Comparison of ENCODE assay signal across 19 mouse cellular contexts in the genomic region with DNA sequence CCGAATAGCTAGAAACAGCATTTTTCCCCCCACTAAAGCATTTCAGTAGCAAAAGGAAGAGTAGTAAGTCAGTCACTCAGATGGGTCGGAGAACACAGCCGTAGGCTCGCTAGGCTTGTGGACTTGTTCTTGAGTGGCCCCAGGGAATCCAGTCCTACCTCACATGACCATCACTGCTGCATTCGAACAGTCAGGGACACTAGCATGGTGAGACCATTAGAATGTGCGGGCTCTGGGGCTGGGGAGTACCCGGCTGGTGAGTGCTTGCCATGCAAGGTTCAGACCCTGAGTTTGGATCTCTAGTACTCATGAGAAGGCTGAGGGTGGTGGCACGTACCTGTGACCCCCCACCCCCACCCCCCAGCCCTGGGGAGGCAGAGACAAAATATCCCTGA. TPM values are rescaled to one million over a fixed set of nuclear protein-coding genes. Genes with fewer than 3 reads are reported as not detected.
DNase-seq lines count a peak whose midpoint lies in the region; ATAC-seq and TF ChIP-seq lines count a peak whose summit lies in the region.
"Had no signal": no experiment of that assay in that cellular context is flagged by ENCODE, and none has a peak within 500 bp of the region (broad histone marks: within the 10 kb centered on the region; RNA-seq: fewer than 3 reads in every experiment).

No protein-coding gene starts in this region.

- no peaks in the 10 kb centered on the region for H3K9me3 ChIP-seq in heart, embryonic 10.5 days
- no peaks in the 10 kb centered on the region for H3K9me3 ChIP-seq in hindbrain, embryonic 10.5 days
- H3K9me3 ChIP-seq in hindbrain, embryonic 11.5 days (ENCODE audit: control insufficient read depth, low read length): no peaks in the 10 kb centered on the region
- H3K9me3 ChIP-seq in kidney, postnatal 0 days (replicated peaks; ENCODE audit: low read length): no peaks in the 10 kb centered on the region
- no peaks in the 10 kb centered on the region for H3K9me3 ChIP-seq in limb, embryonic 10.5 days (replicated peaks)
- H3K9me3 ChIP-seq: G1E had no signal

- ATAC-seq in hindbrain, embryonic 11.5 days (ENCODE audit: low FRiP score): no peak
- ATAC-seq in kidney, postnatal 0 days (replicated peaks; ENCODE audit: low FRiP score, low read depth): no peak

- H3K36me3 ChIP-seq in heart, embryonic 10.5 days: no peaks in the 10 kb centered on the region
- H3K36me3 ChIP-seq in hindbrain, embryonic 10.5 days: no peaks in the 10 kb centered on the region
- no peaks in the 10 kb centered on the region for H3K36me3 ChIP-seq in hindbrain, embryonic 11.5 days (ENCODE audit: control insufficient read depth, insufficient read depth, low read length)
- no peaks in the 10 kb centered on the region for H3K36me3 ChIP-seq in kidney, postnatal 0 days (ENCODE audit: insufficient read depth, low read length)
- no peaks in the 10 kb centered on the region for H3K36me3 ChIP-seq in kidney, adult 2 months (ENCODE audit: control insufficient read depth, insufficient read depth, low read length)
- H3K36me3 ChIP-seq in limb, embryonic 10.5 days: no peaks in the 10 kb centered on the region
- H3K36me3 ChIP-seq: G1E had no signal

- no peak for TF ChIP-seq CTCF in kidney, postnatal 0 days (IDR thresholded peaks at IDR 0.05; ENCODE audit: low read depth)
- TF ChIP-seq CTCF in kidney, adult 2 months (conservative IDR thresholded peaks at IDR 0.05; ENCODE audit: insufficient read depth, insufficient read length, low read depth, low read length): no peak

- DNase-seq in heart, embryonic 10.5 days (ENCODE audit: low spot score): no peak
- DNase-seq in heart, adult 8-10 months (ENCODE audit: low spot score): no peak
- DNase-seq in hindbrain, embryonic 10.5 days (ENCODE audit: low spot score): no peak
- no peak for DNase-seq in hindbrain, embryonic 11.5 days (ENCODE audit: low spot score)
- no peak for DNase-seq in kidney, postnatal 0 days (ENCODE audit: low spot score)
- DNase-seq in kidney, adult 2 months: no peak
- no peak for DNase-seq in limb, embryonic 10.5 days (ENCODE audit: low spot score)
- no peak for DNase-seq in Muller cell, postnatal 12 days (ENCODE audit: inconsistent ontology term)
- DNase-seq: adrenal gland, adult 2 months; B cell, adult 2 months; cerebellum, adult 11-12 months; cerebellum, postnatal 10 days; forebrain, postnatal 0 days; gastrocnemius, postnatal 36 days; right cerebral cortex, postnatal 14 days; thymus, postnatal 14 days had no signal

- WGBS in heart, embryonic 10.5 days: 76% methylated on average over 8 of the region's 8 CpGs
- WGBS in hindbrain, embryonic 10.5 days: 80% methylated on average over 8 of the region's 8 CpGs
- 78% methylated on average over 8 of the region's 8 CpGs for WGBS in hindbrain, embryonic 11.5 days
- WGBS in kidney, postnatal 0 days: 69% methylated on average over 8 of the region's 8 CpGs
- 81% methylated on average over 8 of the region's 8 CpGs for WGBS in kidney, adult 2 months
- 76% methylated on average over 8 of the region's 8 CpGs for WGBS in limb, embryonic 10.5 days

- H3K9ac ChIP-seq in hindbrain, embryonic 11.5 days (ENCODE audit: low read depth, low read length): no peak overlapping the region
- H3K9ac ChIP-seq in kidney, postnatal 0 days (ENCODE audit: low read depth, low read length): no peak overlapping the region
- H3K9ac ChIP-seq: forebrain, postnatal 0 days had no signal

- peaks cover 20% of the 10 kb centered on the region for H3K4me1 ChIP-seq in heart, embryonic 10.5 days
- H3K4me1 ChIP-seq in hindbrain, embryonic 10.5 days (replicated peaks): peaks cover 43% of the 10 kb centered on the region
- no peaks in the 10 kb centered on the region for H3K4me1 ChIP-seq in hindbrain, embryonic 11.5 days (replicated peaks; ENCODE audit: control insufficient read depth, insufficient read depth, low read length)
- H3K4me1 ChIP-seq in kidney, postnatal 0 days (replicated peaks; ENCODE audit: insufficient read depth, low read length): peaks cover 10% of the 10 kb centered on the region
- H3K4me1 ChIP-seq in kidney, adult 2 months (ENCODE audit: control insufficient read depth, insufficient read depth, low read length): peaks cover 5% of the 10 kb centered on the region; the same call in 1 of the 2 replicates
- H3K4me1 ChIP-seq in limb, embryonic 10.5 days: peaks cover 13% of the 10 kb centered on the region

- no peak overlapping the region for H3K4me2 ChIP-seq in hindbrain, embryonic 11.5 days (replicated peaks; ENCODE audit: low read depth, low read length)
- H3K4me2 ChIP-seq in kidney, postnatal 0 days (ENCODE audit: low read length): peak overlapping the region; percentile 25; the same call in 1 of the 2 replicates

- no peak for TF ChIP-seq POLR2A in kidney, adult 2 months (IDR thresholded peaks at IDR 0.05; ENCODE audit: low read depth, low read length)

- H3K4me3 ChIP-seq in heart, embryonic 10.5 days: no peak overlapping the region
- H3K4me3 ChIP-seq in hindbrain, embryonic 10.5 days: no peak overlapping the region
- no peak overlapping the region for H3K4me3 ChIP-seq in hindbrain, embryonic 11.5 days (ENCODE audit: low read depth, low read length)
- no peak overlapping the region for H3K4me3 ChIP-seq in kidney, postnatal 0 days (replicated peaks; ENCODE audit: low read depth, low read length)
- no peak overlapping the region for H3K4me3 ChIP-seq in kidney, adult 2 months (ENCODE audit: insufficient read depth, low read depth, low read length)
- no peak overlapping the region for H3K4me3 ChIP-seq in limb, embryonic 10.5 days

- H3K27ac ChIP-seq in heart, embryonic 10.5 days: peak overlapping the region; percentile 36; the same call in 1 of the 2 replicates
- H3K27ac ChIP-seq in hindbrain, embryonic 10.5 days: peak overlapping the region; percentile 53
- no peak overlapping the region for H3K27ac ChIP-seq in hindbrain, embryonic 11.5 days (ENCODE audit: low read depth, low read length)
- peak overlapping the region; percentile 65 for H3K27ac ChIP-seq in kidney, postnatal 0 days
- H3K27ac ChIP-seq in kidney, adult 2 months (ENCODE audit: insufficient read depth, low read depth, low read length): no peak overlapping the region
- H3K27ac ChIP-seq in limb, embryonic 10.5 days: peak overlapping the region; percentile 14; the same call in 1 of the 2 replicates

- no peaks in the 10 kb centered on the region for H3K27me3 ChIP-seq in heart, embryonic 10.5 days (ENCODE audit: insufficient read depth, poor library complexity, severe bottlenecking)
- no peaks in the 10 kb centered on the region for H3K27me3 ChIP-seq in hindbrain, embryonic 10.5 days (ENCODE audit: insufficient read depth, poor library complexity, severe bottlenecking)
- no peaks in the 10 kb centered on the region for H3K27me3 ChIP-seq in hindbrain, embryonic 11.5 days (ENCODE audit: control insufficient read depth, insufficient read depth, low read length)
- no peaks in the 10 kb centered on the region for H3K27me3 ChIP-seq in kidney, postnatal 0 days (ENCODE audit: insufficient read depth, low read length)
- H3K27me3 ChIP-seq in kidney, adult 2 months (replicated peaks; ENCODE audit: control insufficient read depth, insufficient read depth, low read length): no peaks in the 10 kb centered on the region
- H3K27me3 ChIP-seq in limb, embryonic 10.5 days (ENCODE audit: low read depth, poor library complexity, severe bottlenecking): peaks cover 6% of the 10 kb centered on the region; the same call in 1 of the 2 replicates
- H3K27me3 ChIP-seq: CH12.LX had no signal

RNA-seq across cellular contexts. Expression of a gene that starts 9.8 kb away (rescaled TPM):
- 1.2 and 1.6 TPM in 2 replicates for polyA plus RNA-seq in heart, embryonic 10.5 days (2016; fragmentation: Nextera tagmentation; extraction: Ambion mirVana)
- total RNA-seq in heart, adult 8-10 months (2022): 1 to 10 TPM; 2.8 to 4.4 (median 3.5) TPM
- 3.8 and 5.9 TPM in 2 replicates for polyA plus RNA-seq in hindbrain, embryonic 10.5 days (2016; fragmentation: Nextera tagmentation; extraction: Ambion mirVana)
- polyA plus RNA-seq in hindbrain, embryonic 11.5 days (2014; fragmentation: Nextera tagmentation; extraction: Ambion mirVana): 3.7 and 5.5 TPM in 2 replicates
- polyA plus RNA-seq in kidney, postnatal 0 days (2015; fragmentation: Nextera tagmentation; extraction: Ambion mirVana): 21.3 and 22.0 TPM in 2 replicates
- 9.2 and 10.1 TPM in 2 replicates for polyA plus RNA-seq in kidney, adult 2 months (2012; rRNA removed)
- polyA plus RNA-seq in limb, embryonic 10.5 days (2016; fragmentation: Nextera tagmentation; extraction: Ambion mirVana): 0.51 and 1.1 TPM in 2 replicates
- total RNA-seq: hematopoietic stem cell, adult 5-6 weeks had no signal
- polyA plus RNA-seq: G1E had no signal

Comparison
In these comparisons a context has a peak if more than half of its experiments do, and no peak if none do; other contexts are left out.
1. H3K27ac ChIP-seq: peak in heart, embryonic 10.5 days (single experiment), hindbrain, embryonic 10.5 days (single experiment), kidney, postnatal 0 days (single experiment) and limb, embryonic 10.5 days (single experiment); none in hindbrain, embryonic 11.5 days (single experiment) and kidney, adult 2 months (single experiment).